Mouse (Mus musculus) embryonic fibroblast, embryonic 13.5 days (primary cell): ENCODE measurements around the gene Unk. TPM values are rescaled to one million over a fixed set of nuclear protein-coding genes. Genes with fewer than 3 reads are reported as not detected.

Experiments used
- H3K27ac ChIP-seq: 2 replicates; pipeline ENCODE4 v1.5.1; 2012; ENCODE audit warnings: low read length, control low read depth, inconsistent platforms; ENCODE audit not compliant: insufficient read depth
- H3K4me1 ChIP-seq: 2 replicates; pipeline ENCODE4 v1.6.1; 2011; ENCODE audit warnings: low read length; ENCODE audit not compliant: control insufficient read depth, insufficient read depth
- H3K4me3 ChIP-seq: 2 replicates; pipeline ENCODE4 v1.5.1; 2011; ENCODE audit warnings: mild to moderate bottlenecking, control low read depth, low read length; ENCODE audit not compliant: insufficient read depth
- CTCF ChIP-seq: IDR thresholded peaks from 2 replicates; pipeline ENCODE4 v1.5.1; 2011; ENCODE audit warnings: mild to moderate bottlenecking, control low read depth, low read length, moderate library complexity, borderline replicate concordance; ENCODE audit not compliant: insufficient read depth
- POLR2A ChIP-seq: IDR thresholded peaks from 2 replicates; pipeline ENCODE4 v1.6.1; 2011; ENCODE audit warnings: low read depth, mild to moderate bottlenecking, control low read depth, low read length, moderate library complexity
- polyA plus RNA-seq: library from polyadenylated mRNA; stranded (reverse); fragments of >200 nt; gene quantifications from 2 replicates; pipeline ENCODE4 v1.2.4, GENCODE M21; 2011; ENCODE audit warnings: low read depth; ENCODE audit not compliant: missing spikeins, insufficient read length

Unk gene
- polyA plus RNA-seq, 1 experiment, result 18.8 TPM

DNA sequence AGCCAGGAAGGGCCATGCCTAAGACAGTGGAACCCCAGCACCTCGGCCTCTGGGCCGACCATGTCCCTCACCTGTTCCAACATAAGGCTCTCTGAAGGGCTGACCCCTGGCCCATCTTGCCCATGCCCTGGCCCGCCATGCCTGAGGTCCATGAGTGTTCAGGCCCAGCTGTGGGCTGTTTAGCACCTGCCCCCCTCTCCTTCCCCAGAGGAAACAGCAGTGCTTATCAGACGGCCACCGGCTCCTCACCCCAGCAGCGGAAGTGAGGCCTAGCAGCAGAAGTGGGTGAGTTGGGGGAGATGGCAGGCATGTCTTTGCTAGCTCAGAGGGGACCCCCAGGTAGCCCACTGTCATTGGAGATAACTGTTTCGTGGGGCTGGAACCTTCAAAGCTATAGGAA lies 46.7 kb downstream of the Unk start:
- TF ChIP-seq CTCF (no peak), POLR2A (no peak)
- Histone ChIP-seq H3K4me3 (no peak overlapping the region), H3K27ac (no peak overlapping the region), H3K4me1 (no peaks in the 10 kb centered on the region)

DNA sequence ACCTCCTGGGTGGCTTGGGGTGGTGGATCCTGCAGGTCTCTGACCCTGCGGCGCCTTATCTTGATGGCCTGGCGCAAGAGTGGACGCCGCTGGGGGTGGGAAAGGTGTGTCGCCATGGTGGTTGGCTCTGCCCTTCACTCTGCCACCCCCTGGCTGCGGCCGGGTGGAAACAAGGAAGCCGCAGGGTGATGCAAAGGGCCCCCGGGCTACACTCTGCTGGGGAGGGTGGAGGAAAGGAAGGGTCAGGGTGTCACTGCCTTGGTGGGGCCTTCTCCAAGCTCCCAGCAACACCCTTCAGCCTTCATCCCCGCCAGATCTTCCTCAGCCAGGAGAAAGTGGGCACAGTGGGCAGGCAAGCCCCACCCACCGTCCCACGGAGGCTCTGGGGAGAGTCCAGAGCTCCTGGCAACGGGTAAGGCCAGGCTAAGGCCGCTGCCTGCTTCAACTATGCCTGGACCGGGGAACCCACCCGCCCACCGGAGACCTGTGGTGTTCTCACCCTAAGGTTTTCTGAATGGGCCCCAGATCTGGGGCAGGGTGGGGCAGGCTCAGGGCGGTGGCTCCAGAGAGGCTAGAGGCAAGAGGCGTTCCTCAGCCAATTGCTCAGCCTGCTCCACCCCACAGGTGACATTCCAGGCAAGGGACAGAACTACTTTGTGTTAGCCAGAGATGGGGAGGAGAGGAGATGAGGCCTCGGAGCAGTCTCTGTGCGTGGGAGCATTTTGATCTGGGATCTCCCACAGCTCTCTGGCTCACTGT lies 47.5 kb downstream of the Unk start, which contains the start of gene Unc13d:
Gene Unc13d (minus strand): TSS at position 516 of the 759 bp plus-strand sequence.
- Histone ChIP-seq H3K27ac (no peak within 1 kb of the TSS), H3K4me1 (no peaks in the 10 kb centered on the region), H3K4me3 (no peak within 1 kb of the TSS)
- no peak for TF ChIP-seq CTCF
- no peak for TF ChIP-seq POLR2A

DNA sequence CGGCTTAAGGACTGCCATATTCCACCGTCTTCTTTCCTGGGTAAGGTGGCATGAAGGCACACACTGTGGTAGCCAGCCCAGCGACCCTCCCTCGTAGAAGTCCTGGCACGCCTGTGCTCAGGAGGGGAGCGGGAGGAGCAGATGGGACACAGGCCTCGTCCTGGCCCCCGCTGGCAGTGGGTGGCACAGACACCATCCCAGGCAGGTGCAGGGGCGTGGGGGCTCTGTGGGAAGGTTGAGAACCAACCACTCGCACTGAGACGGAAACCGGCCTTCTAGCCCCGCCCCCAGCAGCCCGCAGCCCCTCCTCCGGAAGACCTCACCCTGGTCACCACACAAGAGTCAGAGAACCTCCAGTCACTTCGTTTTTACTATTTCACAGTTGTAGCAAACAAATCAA lies 48.1 kb downstream of the Unk start:
- H3K4me3 ChIP-seq, result no peak overlapping the region
- H3K27ac ChIP-seq, result no peak overlapping the region
- TF ChIP-seq POLR2A, result no peak
- TF ChIP-seq CTCF, result no peak
- H3K4me1 ChIP-seq, result no peaks in the 10 kb centered on the region

DNA sequence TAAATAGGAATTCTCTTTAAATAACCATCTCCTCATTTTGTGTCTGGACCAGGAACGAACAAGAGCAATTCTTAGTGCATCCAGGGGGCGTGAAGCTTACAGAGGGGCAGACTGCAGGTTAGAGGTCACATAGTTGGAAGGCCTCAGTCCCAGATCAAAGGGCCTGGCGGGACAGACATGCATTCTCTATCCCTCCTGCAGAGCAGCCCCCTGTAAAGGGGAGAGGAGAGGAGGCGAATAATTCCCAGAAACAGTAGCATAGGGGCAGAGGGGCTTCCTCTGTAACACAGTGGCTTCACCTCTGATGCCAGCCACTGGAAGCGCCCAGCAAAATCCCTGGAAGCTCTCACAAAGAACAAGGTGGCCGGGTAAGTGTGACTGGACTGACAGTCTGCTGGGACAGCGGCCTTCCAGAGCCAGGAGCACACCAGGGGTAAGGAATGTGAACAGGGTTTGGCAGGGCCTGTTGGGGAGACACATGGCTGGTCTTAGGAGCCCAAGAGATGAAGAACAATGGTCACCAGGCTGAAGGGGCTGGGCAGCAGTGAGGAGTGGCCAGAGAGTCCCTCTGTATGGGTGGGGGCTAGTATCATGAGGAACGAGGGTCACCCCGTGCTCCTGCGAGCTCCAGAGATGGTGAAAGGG lies 48.7 kb downstream of the Unk start:
- no peak overlapping the region for H3K4me3 ChIP-seq

DNA sequence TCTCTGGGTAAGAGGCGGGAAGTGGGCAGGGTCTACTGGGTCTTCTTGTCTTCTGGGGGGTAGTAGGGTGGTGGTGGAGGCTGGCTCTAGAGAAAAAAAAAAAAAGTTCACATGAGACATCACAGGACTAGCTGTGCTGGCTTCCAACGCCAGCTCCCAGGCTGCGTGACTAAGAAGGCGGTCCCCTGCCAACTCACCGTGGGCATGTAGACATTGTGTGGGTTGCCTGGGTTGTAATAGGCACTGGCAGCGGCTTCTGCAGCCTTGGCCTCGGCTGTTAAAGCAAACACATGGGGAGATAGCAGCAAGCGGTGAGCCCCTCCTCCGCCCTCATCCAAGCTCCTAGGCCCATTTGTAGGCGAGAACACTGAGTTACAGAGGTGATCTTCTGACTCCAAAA lies 49.4 kb downstream of the Unk start:
- no peak for TF ChIP-seq CTCF
- no peak for TF ChIP-seq POLR2A
- Histone ChIP-seq H3K27ac (no peak overlapping the region), H3K4me1 (no peaks in the 10 kb centered on the region), H3K4me3 (no peak overlapping the region)

More for the DNA sequence above, 48.7 kb downstream of the Unk start:
- H3K4me1 ChIP-seq, result no peaks in the 10 kb centered on the region
- TF ChIP-seq POLR2A (no peak), CTCF (no peak)
- no peak overlapping the region for H3K27ac ChIP-seq

DNA sequence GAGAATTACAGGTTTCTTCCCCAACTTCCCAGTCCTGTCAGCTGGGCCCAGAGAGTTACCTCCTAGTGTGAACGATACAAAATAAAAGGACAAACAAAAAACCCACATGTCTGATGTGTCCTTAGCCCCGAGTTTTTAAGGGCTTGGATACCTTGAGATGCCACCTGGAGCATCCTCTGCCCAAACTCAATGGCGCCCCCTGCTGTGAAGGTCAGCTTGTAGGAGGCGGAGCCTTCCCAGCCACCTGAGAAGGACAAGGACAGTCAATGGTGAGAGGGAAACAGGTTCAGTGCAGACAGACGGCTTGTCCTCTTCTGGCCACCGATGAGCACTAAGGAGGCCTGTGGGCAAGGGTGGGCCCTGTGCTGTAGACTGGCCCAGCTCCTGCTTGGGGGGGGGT lies 51.0 kb downstream of the Unk start:
- peaks cover 2% of the 10 kb centered on the region; the same call in 1 of the 2 replicates for H3K4me1 ChIP-seq
- no peak overlapping the region for H3K4me3 ChIP-seq
- no peak for TF ChIP-seq POLR2A
- peak; percentile 48; the same call in 1 of the 2 replicates for TF ChIP-seq CTCF
- H3K27ac ChIP-seq, result no peak overlapping the region

DNA sequence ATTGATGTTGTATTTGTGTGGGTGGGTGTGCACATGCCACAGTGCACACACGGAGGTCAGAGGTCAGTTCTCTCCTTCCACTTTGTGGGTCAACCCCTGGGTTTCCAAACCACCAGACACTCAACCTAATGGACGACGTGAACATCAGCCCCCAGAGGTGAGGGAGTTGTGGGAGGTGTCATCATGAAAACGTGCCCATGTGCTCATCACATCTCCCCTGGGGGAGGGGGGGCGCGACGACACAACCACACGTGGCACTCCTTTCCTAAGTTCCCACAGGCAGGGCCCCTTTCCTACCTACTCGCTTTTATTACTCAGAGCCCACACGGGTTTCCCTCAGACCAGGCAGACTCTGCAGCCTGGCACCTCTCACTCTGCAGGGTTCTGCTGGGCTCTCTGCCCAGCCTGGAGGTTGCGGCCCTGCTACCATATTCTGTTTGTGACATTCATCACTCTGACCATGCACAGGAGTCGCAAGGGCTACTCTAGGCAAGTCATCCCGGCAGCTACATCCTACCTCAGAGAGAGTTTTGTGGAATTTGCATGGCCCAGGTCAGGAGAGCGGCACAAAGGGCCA lies 53.1 kb downstream of the Unk start:
- Histone ChIP-seq H3K27ac (no peak overlapping the region), H3K4me3 (no peak overlapping the region), H3K4me1 (peaks cover 2% of the 10 kb centered on the region; the same call in 1 of the 2 replicates)
- no peak for TF ChIP-seq CTCF
- TF ChIP-seq POLR2A, result no peak

DNA sequence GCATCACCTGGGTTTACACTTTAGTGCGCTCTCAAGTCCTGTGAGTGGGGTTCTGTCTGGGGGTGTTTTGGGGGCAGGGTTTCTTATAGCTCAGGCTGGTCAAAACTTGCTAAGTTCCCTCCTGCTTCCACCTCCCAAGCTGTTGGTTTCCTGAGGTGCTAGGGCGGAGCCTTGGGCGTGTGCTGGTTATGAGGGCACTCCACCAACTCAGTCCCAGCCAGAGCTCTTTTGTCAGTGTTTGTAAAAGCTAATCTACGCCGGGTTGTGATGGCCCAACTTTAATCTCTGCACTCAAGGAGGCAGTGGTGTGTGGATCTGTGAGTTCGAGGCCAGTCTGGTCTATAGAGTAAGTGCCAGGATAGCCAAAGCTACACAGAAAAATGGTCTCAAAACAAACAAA lies 54.0 kb downstream of the Unk start:
- Histone ChIP-seq H3K4me3 (no peak overlapping the region), H3K4me1 (peaks cover 2% of the 10 kb centered on the region; the same call in 1 of the 2 replicates), H3K27ac (no peak overlapping the region)
- TF ChIP-seq POLR2A (no peak), CTCF (no peak)

DNA sequence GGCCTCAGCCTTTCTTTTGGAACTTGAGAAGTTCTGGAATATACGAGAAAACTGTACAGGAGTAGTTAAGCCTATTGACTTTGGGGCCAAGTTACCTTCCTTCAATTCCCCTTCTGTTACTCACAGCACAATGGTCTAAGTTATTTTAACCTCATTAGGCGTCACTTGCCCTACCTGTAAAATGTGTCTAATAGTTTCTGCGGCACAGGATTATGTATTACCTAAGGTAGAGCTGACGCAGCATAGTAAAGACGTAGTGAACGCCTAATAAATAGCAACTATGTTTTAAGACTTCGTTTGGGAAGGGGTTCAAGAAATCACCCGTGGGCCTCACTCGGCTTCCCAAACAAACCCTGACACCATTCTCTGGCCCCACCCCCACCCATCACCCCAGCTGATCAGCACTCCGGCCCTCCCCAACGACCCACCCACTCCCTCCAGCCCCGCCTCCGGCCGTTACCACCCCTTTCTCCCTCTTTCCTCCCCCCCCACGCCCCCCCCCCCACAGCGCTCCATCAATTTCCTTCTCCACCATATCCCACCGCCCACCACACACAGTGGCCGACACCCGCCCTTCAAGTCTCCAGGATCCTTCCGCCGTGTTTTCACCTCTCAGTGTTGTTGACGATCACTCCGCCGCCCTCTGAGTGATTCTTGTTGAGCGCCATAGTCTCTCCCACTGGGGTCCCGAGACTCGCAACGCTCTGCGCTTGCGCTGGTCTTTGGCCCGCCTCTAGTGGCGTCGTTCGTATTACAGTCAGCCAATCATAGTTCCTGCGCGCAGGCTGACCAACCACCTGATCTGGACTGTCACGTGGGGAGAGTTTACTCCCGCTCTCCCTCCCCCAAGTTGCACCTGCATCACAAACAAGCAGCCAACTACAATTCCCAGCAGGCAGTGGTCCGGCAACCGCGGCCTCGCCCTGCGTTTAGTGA lies 56.4 kb downstream of the Unk start, which contains the start of gene Wbp2:
Gene Wbp2 (minus strand): TSS at position 738 of the 936 bp plus-strand sequence.
- H3K27ac ChIP-seq, result peak within 1 kb of the TSS; percentile 27
- TF ChIP-seq POLR2A (peak; percentile 64), CTCF (no peak)
- H3K4me1 ChIP-seq, result peaks cover 2% of the 10 kb centered on the region; the same call in 1 of the 2 replicates
- H3K4me3 ChIP-seq, result peak within 1 kb of the TSS; percentile 50
